Mouse (Mus musculus) hindbrain, embryonic 15.5 days (tissue): ENCODE results near the gene Ovca2. TPM values are rescaled to one million over a fixed set of nuclear protein-coding genes. Genes with fewer than 3 reads are reported as not detected.
"Not testable (repeated sequence)": the region's sequence is repeated elsewhere in the genome, so short reads cannot be mapped to it uniquely, and the experiment has no call there.

Experiments used
- ATAC-seq: fragments of 200-750 bp; cut with Nextera tagmentation; 2 replicates; pipeline ENCODE4 v1.8.0; 2017; ENCODE audit warnings: low read depth, moderate number of reproducible peaks, moderate TSS enrichment; ENCODE audit not compliant: low FRiP score
- H3K27ac ChIP-seq: fragments of 300-500 bp; sonication (generic); replicated peaks from 2 replicates; pipeline ENCODE4 v1.5.1; 2015; ENCODE audit warnings: mild to moderate bottlenecking, inconsistent platforms
- H3K27me3 ChIP-seq: fragments of 300-500 bp; sonication (generic); 2 replicates; pipeline ENCODE4 v1.6.1; 2015; ENCODE audit warnings: control low read depth, inconsistent platforms
- H3K36me3 ChIP-seq: fragments of 300-500 bp; sonication (generic); 2 replicates; pipeline ENCODE4 v1.6.1; 2015; ENCODE audit warnings: control low read depth, inconsistent platforms
- H3K4me1 ChIP-seq: fragments of 300-500 bp; sonication (generic); replicated peaks from 2 replicates; pipeline ENCODE4 v1.6.1; 2015; ENCODE audit warnings: control low read depth, inconsistent platforms
- H3K4me2 ChIP-seq: fragments of 300-500 bp; sonication (generic); 2 replicates; pipeline ENCODE4 v1.6.1; 2015; ENCODE audit warnings: moderate library complexity, mild to moderate bottlenecking, inconsistent platforms
- H3K4me3 ChIP-seq: fragments of 300-500 bp; sonication (generic); 2 replicates; pipeline ENCODE4 v1.5.1; 2015; ENCODE audit warnings: mild to moderate bottlenecking, inconsistent platforms
- H3K9ac ChIP-seq: fragments of 300-500 bp; sonication (generic); 2 replicates; pipeline ENCODE4 v1.6.1; 2015; ENCODE audit warnings: inconsistent platforms
- H3K9me3 ChIP-seq: fragments of 300-500 bp; sonication (generic); 2 replicates; pipeline ENCODE4 v1.6.1; 2016; ENCODE audit warnings: control low read depth, inconsistent platforms
- WGBS: fragments of 180-500 bp; shearing (Covaris S2); methylation state at CpG from one replicate; pipeline ENCODE4 v1.1.7; 2015; 5-methylcytosine and 5-hydroxymethylcytosine counted together
- polyA plus RNA-seq: library from polyadenylated mRNA; unstranded; fragments of >200 nt; fragmentation: Nextera tagmentation; extraction: Ambion mirVana; gene quantifications from 2 replicates; pipeline ENCODE4 v1.2.1, GENCODE M21; 2015

Gene Ovca2
- polyA plus RNA-seq, 1 experiment from 2014 or later, result 14.8 TPM

DNA sequence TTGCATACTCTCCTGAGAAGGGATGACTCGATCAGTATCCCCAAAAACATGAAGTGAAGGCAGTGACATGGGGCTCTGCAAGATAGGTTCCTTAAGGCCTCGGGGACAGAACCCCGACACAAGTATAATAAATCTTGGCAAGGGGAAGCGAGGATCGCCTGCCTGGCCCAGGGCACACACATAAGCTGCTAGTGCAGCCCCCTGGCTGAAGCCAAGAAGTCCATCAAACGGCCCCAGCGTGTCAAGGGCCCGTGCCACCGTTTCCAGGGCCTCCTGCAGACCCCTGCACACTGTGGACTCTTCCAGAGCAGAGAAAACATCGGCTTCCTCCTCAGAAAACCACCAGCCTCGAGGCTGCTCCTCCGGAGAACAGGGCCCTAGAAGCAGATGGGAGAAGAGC lies 624 bp downstream of the Ovca2 start:
- peaks cover 14% of the 10 kb centered on the region; the same call in 1 of the 2 replicates for H3K36me3 ChIP-seq
- H3K4me1 ChIP-seq, result peaks cover 27% of the 10 kb centered on the region
- H3K27ac ChIP-seq, result peak overlapping the region; percentile 93
- 59% methylated on average over 12 of the region's 12 CpGs for WGBS
- no peaks in the 10 kb centered on the region for H3K9me3 ChIP-seq
- H3K4me2 ChIP-seq, result peak overlapping the region; percentile 81
- H3K27me3 ChIP-seq, result no peaks in the 10 kb centered on the region; the same call in 1 of the 2 replicates
- ATAC-seq, result no peak
- peak overlapping the region; percentile 64 for H3K9ac ChIP-seq
- peak overlapping the region; percentile 70 for H3K4me3 ChIP-seq

DNA sequence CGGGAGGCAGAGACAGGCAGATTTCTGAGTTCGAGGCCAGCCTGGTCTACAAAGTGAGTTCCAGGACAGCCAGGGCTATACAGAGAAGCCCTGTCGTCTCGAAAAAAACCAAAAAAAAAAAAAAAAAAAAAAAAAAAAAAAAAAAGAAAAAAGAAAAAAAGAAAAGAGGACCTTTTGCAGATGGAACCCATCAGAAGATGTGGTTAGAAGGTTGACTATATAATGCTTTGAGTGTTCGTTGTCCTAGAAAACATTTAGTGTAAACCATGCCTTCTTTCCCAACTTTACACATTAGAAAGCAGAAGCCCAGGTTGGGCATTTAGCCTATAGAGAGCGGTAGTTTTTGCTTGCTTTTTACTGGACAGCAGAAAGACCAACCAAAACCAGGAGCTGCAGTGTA lies 4.1 kb downstream of the Ovca2 start:
- not testable (repeated sequence) for H3K9me3 ChIP-seq, H3K36me3 ChIP-seq, ATAC-seq, H3K9ac ChIP-seq, H3K27ac ChIP-seq, H3K27me3 ChIP-seq, H3K4me3 ChIP-seq
- Histone ChIP-seq H3K4me2 (peak overlapping the region; percentile 75; the same call in 1 of the 2 replicates), H3K4me1 (peaks cover 58% of the 10 kb centered on the region)
- WGBS, result 74% methylated on average over 6 of the region's 6 CpGs

DNA sequence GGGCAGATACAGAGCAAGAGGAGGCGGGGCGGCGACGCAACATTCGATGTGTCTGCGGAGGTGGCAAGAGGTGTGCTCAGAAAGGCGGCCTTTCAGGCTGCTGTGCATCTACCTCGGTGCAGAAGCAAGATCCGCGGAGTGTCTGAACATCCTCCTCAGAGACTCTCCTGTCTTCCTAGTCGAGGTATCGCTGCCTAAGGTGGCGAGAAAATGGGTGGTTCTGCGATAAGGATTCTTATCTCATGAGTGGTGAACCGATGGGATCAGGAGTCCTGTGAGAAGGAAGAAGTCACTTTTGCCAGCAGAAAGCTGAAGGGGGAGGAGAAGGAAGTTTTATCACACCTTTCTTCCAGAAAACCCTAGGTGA lies 4.9 kb downstream of the Ovca2 start:
- Histone ChIP-seq H3K9me3 (no peaks in the 10 kb centered on the region), H3K27ac (peak overlapping the region; percentile 87), H3K9ac (peak overlapping the region; percentile 61), H3K36me3 (peaks cover 7% of the 10 kb centered on the region; the same call in 1 of the 2 replicates), H3K4me2 (peak overlapping the region; percentile 75), H3K4me1 (peaks cover 63% of the 10 kb centered on the region), H3K27me3 (peaks cover 5% of the 10 kb centered on the region; the same call in 1 of the 2 replicates), H3K4me3 (peak overlapping the region; percentile 79)
- no peak for ATAC-seq
- 2% methylated on average over 15 of the region's 15 CpGs for whole genome bisulfite sequencing

DNA sequence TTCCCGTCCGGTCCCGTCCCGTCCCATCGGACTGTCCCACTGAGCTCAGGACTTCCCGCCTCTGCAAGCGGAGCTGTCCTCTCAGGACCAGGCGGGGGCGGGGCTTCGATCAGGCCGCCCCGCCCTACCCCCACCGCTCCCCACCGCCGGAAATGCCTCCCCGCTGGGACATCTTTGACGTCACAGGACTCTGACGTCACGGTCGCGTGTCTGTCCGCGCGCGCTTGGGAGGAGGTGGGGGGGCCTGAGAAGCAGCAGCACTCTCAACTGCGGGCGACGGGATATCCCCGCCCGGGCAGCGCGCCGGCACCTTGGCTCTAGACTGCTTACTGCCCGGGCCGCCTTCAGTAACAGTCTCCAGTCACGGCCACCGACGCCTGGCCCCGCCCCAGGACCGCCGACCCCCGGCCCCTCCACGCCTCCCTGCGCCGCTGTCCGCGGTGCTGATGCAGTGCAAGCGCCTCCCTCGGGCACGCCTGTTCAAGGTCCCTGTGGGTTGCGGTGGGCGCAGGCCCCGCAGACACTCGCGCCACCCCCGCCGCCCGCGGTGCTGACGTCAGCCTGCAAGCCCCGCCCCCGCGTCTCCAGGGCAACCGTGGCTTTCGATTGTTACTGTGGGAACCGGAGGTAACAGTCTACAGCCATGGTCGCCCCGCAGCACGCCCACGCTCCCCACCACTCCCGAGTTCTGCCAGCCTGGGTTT lies 5.4 kb downstream of the Ovca2 start:
- Histone ChIP-seq H3K4me3 (peak overlapping the region; percentile 79), H3K27me3 (peaks cover 9% of the 10 kb centered on the region; the same call in 1 of the 2 replicates), H3K9me3 (no peaks in the 10 kb centered on the region), H3K36me3 (peaks cover 7% of the 10 kb centered on the region; the same call in 1 of the 2 replicates), H3K4me2 (peak overlapping the region; percentile 75), H3K4me1 (peaks cover 68% of the 10 kb centered on the region), H3K27ac (peak overlapping the region; percentile 87), H3K9ac (peak overlapping the region; percentile 61)
- WGBS, result under 1% methylated on average over 52 of the region's 71 CpGs
- peak; percentile 74 for ATAC-seq

DNA sequence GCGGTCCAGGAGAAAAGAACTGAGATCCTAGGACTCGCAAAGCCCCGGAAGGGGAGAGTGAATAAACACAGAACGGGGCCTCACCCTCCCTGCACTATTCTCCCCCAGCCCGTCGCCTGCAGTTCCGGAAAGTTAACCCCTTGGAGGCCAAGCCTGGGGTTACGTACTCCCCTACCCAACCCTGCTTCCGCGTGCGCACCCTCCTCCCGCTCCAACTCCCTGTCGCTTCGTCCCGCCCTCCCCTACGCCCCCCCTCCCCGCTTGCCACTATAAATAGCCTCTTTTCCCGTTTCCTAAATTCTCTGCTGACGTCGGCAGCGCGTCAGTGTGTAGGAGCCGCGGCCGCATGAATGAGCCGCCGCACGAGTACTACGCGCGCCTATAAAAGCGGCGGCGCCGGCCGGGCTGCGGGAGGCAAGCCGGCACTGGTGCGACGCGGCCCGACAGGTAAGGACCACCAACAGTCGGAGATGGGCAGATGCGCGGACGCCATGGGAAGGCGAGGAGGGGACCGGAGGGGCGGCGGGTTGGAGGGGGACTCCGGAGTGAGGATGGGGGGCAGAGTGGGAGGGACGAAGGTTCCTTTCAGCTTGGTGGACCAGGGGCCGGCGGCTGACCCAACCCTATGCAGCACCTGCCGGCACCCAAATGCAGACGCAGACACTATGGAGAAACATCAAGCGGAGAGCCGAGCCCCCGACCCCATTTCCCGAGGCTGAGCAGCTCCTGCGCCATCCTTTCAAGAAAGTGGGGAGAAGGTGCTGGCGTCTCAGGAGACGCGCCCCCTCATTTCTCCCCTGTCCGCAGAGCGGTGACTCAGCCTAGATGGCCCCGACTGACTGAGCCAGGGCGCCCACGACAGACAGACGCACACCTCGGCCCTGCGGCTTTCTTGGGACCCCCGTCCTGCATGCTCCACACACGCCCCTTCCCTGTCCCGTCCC lies 6.2 kb downstream of the Ovca2 start:
- ATAC-seq, result no peak
- Histone ChIP-seq H3K9ac (peak overlapping the region; percentile 61), H3K4me2 (peak overlapping the region; percentile 75), H3K36me3 (peaks cover 7% of the 10 kb centered on the region; the same call in 1 of the 2 replicates), H3K4me3 (peak overlapping the region; percentile 79), H3K9me3 (no peaks in the 10 kb centered on the region), H3K27me3 (peaks cover 17% of the 10 kb centered on the region; the same call in 1 of the 2 replicates), H3K4me1 (peaks cover 68% of the 10 kb centered on the region), H3K27ac (peak overlapping the region; percentile 87)
- under 1% methylated on average over 75 of the region's 75 CpGs for WGBS

DNA sequence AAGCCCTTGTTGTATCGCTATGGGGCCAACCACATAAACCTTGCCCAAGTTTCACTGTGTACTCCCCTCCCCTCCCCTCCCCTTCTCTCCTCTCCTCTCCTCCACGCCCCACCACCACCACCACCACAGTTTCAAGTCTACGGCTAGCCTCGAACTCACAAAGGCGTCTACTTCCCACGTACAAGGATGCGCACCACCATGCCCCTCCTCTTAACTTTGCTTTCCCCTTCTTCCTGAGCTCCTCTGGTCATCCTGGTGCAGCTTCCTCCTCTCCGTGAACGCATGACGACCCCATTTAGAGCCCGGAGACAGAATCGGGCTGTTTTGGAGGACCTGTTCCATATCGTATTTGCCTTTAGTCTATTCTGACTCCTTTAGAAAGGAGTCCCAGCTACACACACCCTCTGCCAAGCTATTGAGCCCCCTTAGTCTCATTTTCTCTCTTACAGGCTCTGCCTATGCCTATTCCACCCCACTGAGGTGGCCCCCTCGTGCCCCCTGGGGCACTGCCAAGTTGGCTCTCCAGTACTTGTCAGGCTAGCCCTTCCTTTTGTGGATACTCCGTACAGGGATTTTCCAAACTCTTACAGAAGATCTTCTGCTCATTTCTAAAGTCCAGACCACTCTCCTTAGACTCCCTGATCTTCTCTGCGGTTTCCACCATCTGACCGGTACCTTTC lies 7.3 kb downstream of the Ovca2 start:
- H3K36me3 ChIP-seq, result no peaks in the 10 kb centered on the region
- peak overlapping the region; percentile 75 for H3K4me2 ChIP-seq
- H3K4me3 ChIP-seq, result peak overlapping the region; percentile 79
- peaks cover 75% of the 10 kb centered on the region for H3K4me1 ChIP-seq
- no peak overlapping the region for H3K9ac ChIP-seq
- no peak for ATAC-seq
- H3K27me3 ChIP-seq, result peaks cover 28% of the 10 kb centered on the region
- 7% methylated on average over 17 of the region's 17 CpGs for WGBS
- H3K27ac ChIP-seq, result no peak overlapping the region
- no peaks in the 10 kb centered on the region for H3K9me3 ChIP-seq

DNA sequence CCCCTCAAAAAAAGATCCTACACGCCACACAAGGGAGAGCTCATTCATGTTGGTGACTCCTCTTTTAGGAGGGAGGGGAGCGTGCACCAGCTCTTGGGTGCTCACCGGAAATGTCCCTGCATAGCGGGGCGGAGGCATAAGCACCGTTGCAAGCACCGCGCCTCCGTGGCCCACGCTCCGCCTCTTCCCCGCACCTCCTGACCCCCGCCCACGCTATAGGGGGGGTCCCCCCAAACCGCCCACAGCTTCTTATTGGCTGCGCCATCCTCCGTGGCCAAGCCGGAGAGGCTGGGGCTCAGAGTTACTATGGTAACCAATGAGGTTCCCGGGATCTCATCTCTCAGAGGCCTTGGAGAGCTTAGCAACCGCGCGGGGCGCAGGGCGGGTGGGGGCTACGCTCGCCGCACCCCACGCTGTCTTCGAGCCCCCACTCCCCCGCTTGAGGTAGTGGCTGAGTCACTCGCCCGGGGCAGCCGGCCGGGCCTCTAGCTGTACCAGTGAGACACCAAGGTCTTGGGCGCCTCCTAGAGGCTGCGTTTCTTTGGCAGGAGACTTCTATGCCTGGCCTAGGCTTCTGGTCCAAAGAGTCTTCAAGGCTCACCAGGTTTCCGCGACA lies 8.4 kb downstream of the Ovca2 start:
- 0% methylated on average over 38 of the region's 38 CpGs for WGBS
- Histone ChIP-seq H3K27me3 (peaks cover 39% of the 10 kb centered on the region), H3K4me3 (peak overlapping the region; percentile 45), H3K4me1 (peaks cover 86% of the 10 kb centered on the region), H3K9me3 (no peaks in the 10 kb centered on the region), H3K27ac (peak overlapping the region; percentile 58), H3K4me2 (peak overlapping the region; percentile 98), H3K36me3 (no peaks in the 10 kb centered on the region), H3K9ac (peak overlapping the region; percentile 43)
- peak; percentile 76 for ATAC-seq

DNA sequence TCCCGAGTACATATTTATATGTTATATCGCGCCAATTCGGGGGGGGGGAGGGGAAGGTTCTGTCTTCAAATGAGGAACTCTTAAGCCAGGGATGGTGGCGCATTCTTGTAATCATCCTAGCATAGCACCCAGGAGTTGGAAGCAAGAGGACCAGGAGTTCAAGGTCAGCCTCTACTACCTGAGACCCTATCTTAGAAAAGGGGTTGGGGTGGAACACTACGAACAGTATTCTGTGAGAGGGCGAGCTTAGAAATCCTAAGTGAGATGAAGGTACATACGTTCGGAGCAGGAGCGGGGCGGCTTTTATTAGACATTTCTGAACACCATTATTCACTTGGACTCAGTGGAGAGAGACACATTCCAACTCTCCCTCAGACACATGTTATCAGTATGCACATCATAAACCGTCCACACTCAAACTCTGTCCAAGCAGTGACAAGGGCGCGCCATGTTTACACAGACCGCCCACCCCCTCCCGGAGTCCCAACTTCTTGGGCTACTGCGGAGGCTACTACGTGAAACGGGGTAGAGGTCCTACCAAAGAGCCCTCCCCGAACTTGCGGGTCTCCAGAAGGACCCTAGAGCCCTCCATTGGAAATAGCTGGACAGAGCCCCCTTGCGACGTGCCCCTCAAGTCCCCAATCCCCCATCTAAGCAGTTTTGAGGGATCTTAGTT lies 9.1 kb downstream of the Ovca2 start, which contains the start of gene Hic1:
Hic1 (minus strand) TSS at position 115 of the 676 bp plus-strand sequence.
- Histone ChIP-seq H3K4me2 (peak within 1 kb of the TSS; percentile 98), H3K9me3 (no peaks in the 10 kb centered on the region), H3K27me3 (peaks cover 46% of the 10 kb centered on the region), H3K36me3 (no peaks in the 10 kb centered on the region), H3K27ac (peak within 1 kb of the TSS; percentile 58), H3K9ac (peak within 1 kb of the TSS; percentile 55), H3K4me3 (peak within 1 kb of the TSS; percentile 45), H3K4me1 (peaks cover 88% of the 10 kb centered on the region)
- WGBS, result 4% methylated on average over 23 of the region's 23 CpGs
- no peak for ATAC-seq

DNA sequence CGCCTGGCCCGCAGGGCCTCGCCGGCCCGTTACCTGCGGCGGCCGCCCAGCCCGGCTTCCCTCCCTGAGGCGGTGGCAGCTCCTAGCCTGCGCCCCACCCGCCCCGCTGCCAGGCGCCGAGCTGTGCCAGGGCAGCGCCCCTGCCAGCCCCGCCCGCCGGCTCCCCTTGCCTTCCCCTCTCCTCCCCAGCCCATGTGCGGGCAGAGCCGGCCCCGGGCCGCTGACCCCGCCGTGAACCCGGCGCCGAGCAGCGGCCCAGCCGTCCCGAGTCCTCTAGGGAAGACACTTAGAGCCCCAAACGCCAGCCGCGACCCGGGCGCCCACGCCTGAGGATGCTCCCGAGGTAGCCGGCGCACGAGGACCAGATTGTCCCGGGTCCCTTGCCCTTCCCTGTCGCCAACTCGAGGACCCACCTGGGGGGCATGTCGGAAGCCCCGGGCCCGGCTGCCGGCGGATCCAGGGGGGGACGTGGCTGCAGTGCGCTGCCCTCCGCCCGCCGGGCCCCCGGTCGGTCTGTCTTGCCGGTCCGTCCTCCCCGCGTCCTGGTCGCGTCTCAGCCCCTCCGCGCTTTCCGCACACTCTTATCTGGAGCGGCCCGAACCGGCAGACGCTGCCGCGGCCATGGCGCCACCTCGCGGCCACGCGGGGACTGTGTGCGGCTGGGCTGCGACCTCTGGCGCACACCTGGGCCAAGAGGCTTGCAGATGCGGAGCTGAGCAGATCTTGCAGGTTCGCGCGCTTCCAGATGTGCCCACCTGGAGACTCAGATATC lies 9.9 kb downstream of the Ovca2 start:
- Histone ChIP-seq H3K27ac (peak overlapping the region; percentile 58), H3K9me3 (no peaks in the 10 kb centered on the region), H3K36me3 (no peaks in the 10 kb centered on the region), H3K27me3 (peaks cover 54% of the 10 kb centered on the region), H3K4me1 (peaks cover 82% of the 10 kb centered on the region), H3K4me2 (peak overlapping the region; percentile 98), H3K4me3 (peak overlapping the region; percentile 45), H3K9ac (peak overlapping the region; percentile 55)
- WGBS, result under 1% methylated on average over 67 of the region's 83 CpGs
- no peak for ATAC-seq
